29 mouse cellular contexts compared by ENCODE assay signal in the genomic region with DNA sequence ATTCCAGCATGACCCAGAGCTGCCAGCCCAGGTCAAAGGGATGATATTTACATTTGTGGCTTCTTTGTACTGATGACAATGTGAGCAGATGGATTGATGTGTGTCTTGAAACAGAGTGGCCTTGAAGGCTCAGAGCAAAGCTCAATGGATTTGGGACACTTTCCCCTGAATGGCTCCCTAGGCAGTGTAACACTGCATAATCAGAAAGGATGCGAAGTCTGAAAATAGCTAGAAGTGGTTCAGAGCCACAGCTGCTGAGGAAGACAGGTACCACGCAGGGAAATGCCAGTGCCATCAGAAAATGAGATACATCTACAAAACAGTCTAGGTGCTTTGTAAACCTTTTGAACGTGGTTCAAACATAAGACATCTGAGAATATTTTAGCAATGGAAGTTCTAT. TPM values are rescaled to one million over a fixed set of nuclear protein-coding genes. Genes with fewer than 3 reads are reported as not detected.
"Had no signal": no experiment of that assay in that cellular context is flagged by ENCODE, and none has a peak within 500 bp of the region (broad histone marks: within the 10 kb centered on the region; RNA-seq: fewer than 3 reads in every experiment).

No protein-coding gene starts in this region.

- H3K4me3 ChIP-seq: heart, embryonic 10.5 days; heart, embryonic 13.5 days; heart, embryonic 15.5 days; hindbrain, embryonic 13.5 days; hindbrain, embryonic 15.5 days; kidney, embryonic 15.5 days; limb, embryonic 13.5 days; limb, embryonic 15.5 days; liver, embryonic 12.5 days had no signal

- H3K36me3 ChIP-seq: heart, embryonic 10.5 days; heart, embryonic 13.5 days; heart, embryonic 15.5 days; hindbrain, embryonic 13.5 days; hindbrain, embryonic 15.5 days; kidney, embryonic 15.5 days; limb, embryonic 13.5 days; limb, embryonic 15.5 days; liver, embryonic 12.5 days had no signal

- DNase-seq: gastrocnemius, postnatal 14 days; gastrocnemius, postnatal 36 days; heart, adult 18-20 months; heart, postnatal 14 days; heart, postnatal 36 days; kidney, adult 11 months; kidney, adult 2 months; kidney, adult 9 months; kidney, postnatal 14 days; kidney, postnatal 36 days; layer of hippocampus, adult 9-11 months; layer of hippocampus, postnatal 36 days; left cerebral cortex, postnatal 4 days had no signal

- H3K9me3 ChIP-seq: heart, embryonic 10.5 days; heart, embryonic 13.5 days; heart, embryonic 15.5 days; hindbrain, embryonic 13.5 days; hindbrain, embryonic 15.5 days; kidney, embryonic 15.5 days; limb, embryonic 13.5 days; limb, embryonic 15.5 days; liver, embryonic 12.5 days had no signal

- H3K9ac ChIP-seq: heart, embryonic 13.5 days; heart, embryonic 15.5 days; hindbrain, embryonic 13.5 days; hindbrain, embryonic 15.5 days; kidney, embryonic 15.5 days; limb, embryonic 13.5 days; limb, embryonic 15.5 days; liver, embryonic 12.5 days had no signal

- H3K27ac ChIP-seq: heart, embryonic 10.5 days; heart, embryonic 13.5 days; heart, embryonic 15.5 days; hindbrain, embryonic 13.5 days; hindbrain, embryonic 15.5 days; hindbrain, postnatal 0 days; kidney, embryonic 15.5 days; kidney, postnatal 0 days; limb, embryonic 13.5 days; limb, embryonic 15.5 days; liver, embryonic 12.5 days had no signal

- H3K4me2 ChIP-seq: heart, embryonic 13.5 days; heart, embryonic 15.5 days; hindbrain, embryonic 13.5 days; hindbrain, embryonic 15.5 days; kidney, embryonic 15.5 days; limb, embryonic 13.5 days; limb, embryonic 15.5 days; liver, embryonic 12.5 days had no signal

- ATAC-seq: hindbrain, postnatal 0 days; intestine, embryonic 16.5 days; liver, embryonic 12.5 days had no signal

- H3K27me3 ChIP-seq: heart, embryonic 13.5 days; heart, embryonic 15.5 days; hindbrain, embryonic 13.5 days; hindbrain, embryonic 15.5 days; kidney, embryonic 15.5 days; limb, embryonic 13.5 days; limb, embryonic 15.5 days; liver, embryonic 12.5 days had no signal

- H3K4me1 ChIP-seq: heart, embryonic 10.5 days; heart, embryonic 13.5 days; heart, embryonic 15.5 days; kidney, embryonic 15.5 days; liver, embryonic 12.5 days had no signal

RNA-seq across cellular contexts. Expression of gene Lrrc66, which starts 54.2 kb away (rescaled TPM):
- polyA plus RNA-seq: gonadal fat pad, adult 2 months; hindbrain, embryonic 11.5 days; hindbrain, embryonic 13.5 days; hindbrain, embryonic 15.5 days; hindbrain, postnatal 0 days; limb, embryonic 11.5 days; limb, embryonic 13.5 days; liver, adult 2 months had no signal
